Mouse (Mus musculus) CH12.LX (cell line): Measurements from ENCODE around the gene Cys1. TPM values are rescaled to one million over a fixed set of nuclear protein-coding genes. Genes with fewer than 3 reads are reported as not detected.
A peak's percentile ranks its signal among the peaks of the same experiment; 100 is the strongest.

Experiments used
- DNase-seq: peaks from one replicate; pipeline ENCODE4 v3.0.0-alpha.2; 2013; ENCODE audit errors: extremely low read depth
- H3K27ac ChIP-seq: 2 replicates; pipeline ENCODE4 v1.5.1; 2012; ENCODE audit warnings: low read depth, mild to moderate bottlenecking, control low read depth, moderate library complexity; ENCODE audit not compliant: insufficient read depth
- H3K27me3 ChIP-seq: replicated peaks from 2 replicates; pipeline ENCODE3; 2012; ENCODE audit warnings: inconsistent platforms
- H3K36me3 ChIP-seq, 2 experiments: replicated peaks in 1 of 2; 2 replicates each; pipeline versions ENCODE3 to v1.6.1; 2012; ENCODE audit warnings: inconsistent platforms in 1 of 2, low read length in 1 of 2, mild to moderate bottlenecking in 1 of 2, mixed read lengths in 1 of 2, moderate library complexity in 1 of 2; ENCODE audit not compliant: control insufficient read depth in 1 of 2, insufficient read depth in 1 of 2
- H3K4me1 ChIP-seq, 2 experiments: 2 replicates each; pipeline ENCODE4 v1.6.1; 2012; ENCODE audit warnings: inconsistent platforms in 1 of 2, moderate library complexity in 1 of 2; ENCODE audit not compliant: insufficient read depth in 2 of 2, control insufficient read depth in 1 of 2
- H3K4me2 ChIP-seq: 2 replicates; pipeline ENCODE4 v1.6.1; 2012; ENCODE audit warnings: low read depth, mild to moderate bottlenecking, control low read depth; ENCODE audit not compliant: poor library complexity, insufficient read depth, severe bottlenecking
- H3K4me3 ChIP-seq, 3 experiments: fragments of 150-350 bp in 1 of 3; sonication (generic) in 1 of 3; replicated peaks in 1 of 3; 2 replicates each; pipeline versions ENCODE3 to v1.5.1; 2011 to 2012; ENCODE audit warnings: low read depth in 2 of 3, low read length in 2 of 3, mild to moderate bottlenecking in 2 of 3, moderate library complexity in 2 of 3, control low read depth in 1 of 3, improper control_type of control experiment in 1 of 3, inconsistent platforms in 1 of 3, mixed read lengths in 1 of 3; ENCODE audit not compliant: poor library complexity in 1 of 3
- H3K79me2 ChIP-seq: replicated peaks from 2 replicates; pipeline ENCODE4 v1.6.1; 2012; ENCODE audit warnings: mild to moderate bottlenecking, moderate library complexity; ENCODE audit not compliant: control insufficient read depth, poor library complexity, insufficient read depth, severe bottlenecking; ENCODE audit errors: extremely low read depth
- H3K9ac ChIP-seq: 2 replicates; pipeline ENCODE4 v1.6.1; 2012; ENCODE audit warnings: low read depth, mild to moderate bottlenecking, control low read depth, moderate library complexity; ENCODE audit not compliant: insufficient read depth
- H3K9me3 ChIP-seq: replicated peaks from 2 replicates; pipeline ENCODE3; 2012; ENCODE audit warnings: low read length, inconsistent platforms, mixed read lengths
- BHLHE40 ChIP-seq: IDR thresholded peaks from 2 replicates; pipeline ENCODE4 v1.6.1; 2011; ENCODE audit warnings: mild to moderate bottlenecking, low read depth, low read length, improper control_type of control experiment
- ELF1 ChIP-seq: IDR thresholded peaks from 2 replicates; pipeline ENCODE4 v1.6.1; 2014; ENCODE audit warnings: low read depth, mild to moderate bottlenecking, inconsistent platforms, low read length, improper control_type of control experiment
- EP300 ChIP-seq: IDR thresholded peaks from 2 replicates; pipeline ENCODE4 v1.6.1; 2011; ENCODE audit warnings: low read length, improper control_type of control experiment
- HCFC1 ChIP-seq: IDR thresholded peaks from 2 replicates; pipeline ENCODE4 v1.6.1; 2012; ENCODE audit warnings: low read depth, mild to moderate bottlenecking, inconsistent platforms, low read length, improper control_type of control experiment
- IRF4 ChIP-seq: IDR thresholded peaks from 2 replicates; pipeline ENCODE4 v1.6.1; 2014; ENCODE audit warnings: low read depth, mild to moderate bottlenecking, inconsistent platforms, low read length, improper control_type of control experiment
- JUN ChIP-seq: IDR thresholded peaks from 2 replicates; pipeline ENCODE4 v1.6.1; 2011; ENCODE audit warnings: low read depth, mild to moderate bottlenecking, low read length, improper control_type of control experiment, moderate library complexity; ENCODE audit not compliant: insufficient read depth
- JUND ChIP-seq: conservative IDR thresholded peaks from 2 replicates; pipeline ENCODE4 v1.6.1; 2011; ENCODE audit warnings: low read depth, low read length, improper control_type of control experiment
- MEF2A ChIP-seq: IDR thresholded peaks from 2 replicates; pipeline ENCODE4 v1.6.1; 2014; ENCODE audit warnings: low read depth, mild to moderate bottlenecking, inconsistent platforms, low read length, improper control_type of control experiment, borderline replicate concordance
- MXI1 ChIP-seq: IDR thresholded peaks from 2 replicates; pipeline ENCODE4 v1.6.1; 2011; ENCODE audit warnings: mild to moderate bottlenecking, low read depth, low read length, improper control_type of control experiment
- NELFE ChIP-seq: IDR thresholded peaks from 2 replicates; pipeline ENCODE4 v1.6.1; 2011; ENCODE audit warnings: low read depth, low read length, improper control_type of control experiment
- PAX5 ChIP-seq: IDR thresholded peaks from 2 replicates; pipeline ENCODE4 v1.6.1; 2012; ENCODE audit warnings: low read length, inconsistent platforms, mixed read lengths
- POLR2A ChIP-seq: IDR thresholded peaks from 2 replicates; pipeline ENCODE4 v1.6.1; 2011; ENCODE audit warnings: low read depth, mild to moderate bottlenecking, improper control_type of control experiment, low read length
- POLR2AphosphoS2 ChIP-seq: IDR thresholded peaks from 2 replicates; pipeline ENCODE4 v1.6.1; 2011; ENCODE audit warnings: low read depth, low read length, improper control_type of control experiment
- SIN3A ChIP-seq: IDR thresholded peaks from 2 replicates; pipeline ENCODE4 v1.6.1; 2012; ENCODE audit warnings: low read length, improper control_type of control experiment, inconsistent platforms
- TBP ChIP-seq: conservative IDR thresholded peaks from 2 replicates; pipeline ENCODE4 v1.6.1; 2011; ENCODE audit warnings: low read depth, low read length, improper control_type of control experiment
- TCF12 ChIP-seq: IDR thresholded peaks from 2 replicates; pipeline ENCODE4 v1.6.1; 2014; ENCODE audit warnings: low read depth, mild to moderate bottlenecking, inconsistent platforms, low read length, improper control_type of control experiment
- ZKSCAN1 ChIP-seq: IDR thresholded peaks from 2 replicates; pipeline ENCODE4 v1.6.1; 2012; ENCODE audit warnings: low read depth, inconsistent platforms, low read length, improper control_type of control experiment, borderline replicate concordance
- ZMIZ1 ChIP-seq: IDR thresholded peaks from 2 replicates; pipeline ENCODE4 v1.6.1; 2012; ENCODE audit warnings: low read depth, mild to moderate bottlenecking, inconsistent platforms, low read length, improper control_type of control experiment
- ZNF384 ChIP-seq: IDR thresholded peaks from 2 replicates; pipeline ENCODE4 v1.6.1; 2012; ENCODE audit warnings: low read depth, low read length, improper control_type of control experiment, inconsistent platforms
- dilution Hi-C: fragments of 300-500 bp; cut with MboI; formaldehyde crosslinking; loops from 2 replicates; pipeline ENCODE4 v1.14.3; 2020; ENCODE audit warnings: low sequenced_read_pairs; ENCODE audit not compliant: extremely low pct_unique_long_range_greater_than_20kb, extremely low pct_ligation_motif_present
- in situ Hi-C: fragments of 300-500 bp; cut with MboI; formaldehyde crosslinking; loops from 3 replicates; pipeline ENCODE4 v1.14.3; 2019; ENCODE audit warnings: low sequenced_read_pairs, low pct_ligation_motif_present, low pct_unique_long_range_greater_than_20kb, mixed read lengths
- polyA plus RNA-seq: library from polyadenylated mRNA; unstranded; fragments of >175 nt; gene quantifications from 2 replicates; pipeline ENCODE4 v1.2.1, GENCODE M21; 2012; ENCODE audit warnings: low read depth; ENCODE audit not compliant: insufficient read length
- total RNA-seq, 2 experiments: library from RNA; depleted of rRNA; stranded (reverse); fragments of 300-350 nt in 1 of 2; fragments of >200 nt in 1 of 2; gene quantifications; 2 replicates each; pipeline ENCODE4 v1.2.3; 2012 to 2014

The Cys1 gene
- total and polyA plus RNA-seq, 3 experiments, result not detected

DNA sequence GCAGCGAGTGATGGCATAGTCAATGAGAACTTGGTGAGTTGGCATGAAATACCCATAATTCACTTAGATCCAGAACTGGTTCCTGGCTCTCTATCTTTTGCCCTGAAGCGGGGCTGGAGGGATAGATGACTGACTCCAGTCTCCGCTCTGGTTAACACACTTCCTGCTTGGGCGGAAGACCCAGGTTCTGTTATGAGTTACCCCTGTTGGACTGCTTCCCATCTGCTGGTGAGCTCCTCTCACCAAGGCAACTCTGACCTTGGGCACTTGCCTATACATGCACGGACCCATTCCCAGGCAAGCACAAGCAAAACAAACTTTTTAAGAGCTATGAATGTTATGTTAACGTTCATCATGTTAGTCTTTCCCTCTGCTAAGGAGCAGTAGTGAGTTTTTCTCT lies 27.8 kb upstream of the Cys1 start:
- Histone ChIP-seq H3K27me3 (no peaks in the 10 kb centered on the region), H3K4me3 (peak overlapping the region; percentile 72 to 86 (median 77)), H3K9me3 (no peaks in the 10 kb centered on the region), H3K9ac (peak overlapping the region; percentile 71), H3K4me1 (peaks cover 6 to 49% of the 10 kb centered on the region in 2 experiments), H3K79me2 (peaks cover 28% of the 10 kb centered on the region), H3K4me2 (peak overlapping the region; percentile 52), H3K27ac (peak overlapping the region; percentile 39; the same call in 1 of the 2 replicates), H3K36me3 (peaks cover 28 to 50% of the 10 kb centered on the region in 2 experiments)
- DNase-seq, result peak; percentile 78
- dilution Hi-C loops (no loop called here), in situ Hi-C loops (no loop called here)
- TF ChIP-seq PAX5 (no peak), NELFE (no peak), JUND (peak; percentile 68; the same call in 1 of the 2 replicates), HCFC1 (no peak), TBP (0 out of 2 replicates have a peak, but pooled peaks have one; percentile 60), POLR2A (peak; percentile 37; the same call in 1 of the 2 replicates), TCF12 (peak; percentile 55; the same call in 1 of the 2 replicates), JUN (peak; percentile 63), ZNF384 (no peak), MXI1 (no peak), SIN3A (peak; percentile 61), ELF1 (peak; percentile 79), IRF4 (peak; percentile 88), EP300 (peak; percentile 44), ZKSCAN1 (no peak)

DNA sequence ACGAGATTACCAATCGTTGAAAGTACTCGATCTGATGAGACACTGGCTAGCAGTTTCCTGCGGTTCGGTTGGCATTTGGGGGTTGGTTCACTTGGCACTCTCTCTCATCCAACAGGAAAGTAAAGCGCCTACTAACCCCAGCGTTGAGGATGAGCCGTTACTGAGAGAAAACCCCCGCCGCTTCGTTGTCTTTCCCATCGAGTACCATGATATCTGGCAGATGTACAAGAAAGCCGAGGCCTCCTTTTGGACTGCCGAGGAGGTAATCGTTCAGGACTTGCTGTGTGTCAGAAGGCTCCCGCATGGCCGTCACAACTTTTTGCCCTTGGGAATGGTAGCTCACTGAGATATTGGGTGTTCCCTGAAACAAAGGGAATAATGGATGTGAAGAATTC lies 27.2 kb upstream of the Cys1 start:
- Histone ChIP-seq H3K4me2 (peak overlapping the region; percentile 52), H3K27ac (peak overlapping the region; percentile 39; the same call in 1 of the 2 replicates), H3K4me1 (peaks cover 6 to 47% of the 10 kb centered on the region in 2 experiments), H3K9ac (peak overlapping the region; percentile 71), H3K27me3 (no peaks in the 10 kb centered on the region), H3K9me3 (no peaks in the 10 kb centered on the region), H3K79me2 (peaks cover 28% of the 10 kb centered on the region), H3K36me3 (peaks cover 28 to 49% of the 10 kb centered on the region in 2 experiments), H3K4me3 (peak overlapping the region; percentile 72 to 86 (median 77))
- in situ Hi-C loops, result no loop called here
- DNase-seq, result no peak
- dilution Hi-C loops, result no loop called here
- TF ChIP-seq JUND, result no peak
- peak; percentile 15; the same call in 1 of the 2 replicates for TF ChIP-seq BHLHE40
- no peak for TF ChIP-seq POLR2AphosphoS2
- 0 out of 2 replicates have a peak, but pooled peaks have one; percentile 1 for TF ChIP-seq MEF2A
- TF ChIP-seq SIN3A, result peak; percentile 22; the same call in 1 of the 2 replicates
- TF ChIP-seq ZMIZ1, result no peak
